Mouse (Mus musculus): ENCODE data around the gene Qprt. TPM values are rescaled to one million over a fixed set of nuclear protein-coding genes. Genes with fewer than 3 reads are reported as not detected.

The Qprt gene
- 1 to 10 TPM; 5.4 to 7.0 TPM for total RNA-seq (2023)

GRCm38 (mm10) chr7:127121911-127122270, at the start of gene Qprt:
Gene Qprt, minus strand, starts transcription at chr7:127122226.

GRCm38 (mm10) chr7:127137262-127138017, 15.4 kb upstream of the Qprt start, which contains the start of gene Spn:
Gene Spn, minus strand, starts transcription at chr7:127137823.

GRCm38 (mm10) chr7:127091114-127091896, 30.7 kb downstream of the Qprt start, which contains the start of gene AI467606:
Gene AI467606, plus strand, starts transcription at chr7:127091359.

GRCm38 (mm10) chr7:127087278-127088010, 34.6 kb downstream of the Qprt start, which contains the start of gene Zg16:
Gene Zg16, minus strand, starts transcription at chr7:127087328.

Other genes starting within 250 kb of the Qprt start
- 10 to 100 TPM; 72.6 to 75.0 TPM for gene Taok2, start 237.5 kb downstream of the Qprt start, total RNA-seq (2023)
- 10 to 100 TPM; 42.6 to 49.2 TPM for gene Tmem219, start 199.3 kb downstream of the Qprt start, total RNA-seq (2023)
- gene Kctd13, start 193.3 kb downstream of the Qprt start, total RNA-seq (2023), result 10 to 100 TPM; 15.5 to 18.1 TPM
- gene Asphd1, start 172.6 kb downstream of the Qprt start, total RNA-seq (2023), result not detected
- 1 to 10 TPM in 1 of 2 experiments, under 1 TPM in 1; 0.96 to 2.1 TPM for gene Sez6l2, start 171.7 kb downstream of the Qprt start, total RNA-seq (2023)
- gene Cdipt, start 146.3 kb downstream of the Qprt start, total RNA-seq (2023), result 10 to 100 TPM; 65.6 to 77.0 TPM
- 1 to 10 TPM; 1.3 to 2.5 TPM for gene Cdiptos, start 146.1 kb downstream of the Qprt start, total RNA-seq (2023)
- 10 to 100 TPM; 41.8 to 47.1 TPM for gene Mvp, start 107.6 kb downstream of the Qprt start, total RNA-seq (2023)
- gene Pagr1b, start 105.7 kb downstream of the Qprt start, total RNA-seq (2023), result 1 to 10 TPM in 1 of 2 experiments, not detected in 1; 8.7 TPM
- 10 to 100 TPM in 1 of 2 experiments, not detected in 1; 11.2 TPM for gene Pagr1a, start 104.9 kb downstream of the Qprt start, total RNA-seq (2023)
- gene Gm42742, start 101.1 kb downstream of the Qprt start, total RNA-seq (2023), result 10 to 100 TPM; 23.6 to 31.0 TPM
- under 1 TPM in 1 of 2 experiments, not detected in 1; 0.61 TPM for gene Prrt2, start 101.0 kb downstream of the Qprt start, total RNA-seq (2023)
- 100 to 1,000 TPM; 177 to 194 TPM for gene Maz, start 95.2 kb downstream of the Qprt start, total RNA-seq (2023)
- 10 to 100 TPM; 78.1 to 84.3 TPM for gene Kif22, start 79.8 kb downstream of the Qprt start, total RNA-seq (2023)
- gene Zg16, start 34.9 kb downstream of the Qprt start, total RNA-seq (2023), result 1 to 10 TPM; 1.1 to 1.9 TPM
- gene AI467606, start 30.9 kb downstream of the Qprt start, total RNA-seq (2023), result 100 to 1,000 TPM; 125 to 140 TPM
- 100 to 1,000 TPM; 133 to 135 TPM for gene Spn, start 15.6 kb upstream of the Qprt start, total RNA-seq (2023)
- 10 to 100 TPM; 50.1 to 54.2 TPM for gene Cd2bp2, start 73.8 kb upstream of the Qprt start, total RNA-seq (2023)
- gene Tbc1d10b, start 86.2 kb upstream of the Qprt start, total RNA-seq (2023), result 100 to 1,000 TPM; 118 to 135 TPM
- gene Mylpf, start 86.7 kb upstream of the Qprt start, total RNA-seq (2023), result 10 to 100 TPM in 1 of 2 experiments, 1 to 10 TPM in 1; 8.1 to 11.2 TPM
- gene Zfp553, start 110.8 kb upstream of the Qprt start, total RNA-seq (2023), result 1 to 10 TPM; 4.3 TPM
- 100 to 1,000 TPM in 1 of 2 experiments, 10 to 100 TPM in 1; 96.1 to 105 TPM for gene Sept1, start 110.9 kb upstream of the Qprt start, total RNA-seq (2023)
- gene Zfp771, start 122.0 kb upstream of the Qprt start, total RNA-seq (2023), result 1 to 10 TPM; 4.2 to 7.3 TPM
- 10 to 100 TPM; 21.8 to 27.9 TPM for gene Dctpp1, start 138.5 kb upstream of the Qprt start, total RNA-seq (2023)
- 100 to 1,000 TPM; 117 to 125 TPM for gene Sephs2, start 151.8 kb upstream of the Qprt start, total RNA-seq (2023)
- gene Itgal, start 174.0 kb upstream of the Qprt start, total RNA-seq (2023), result 100 to 1,000 TPM; 190 to 234 TPM
- 1 to 10 TPM; 9.1 to 9.6 TPM for gene Zfp768, start 223.4 kb upstream of the Qprt start, total RNA-seq (2023)

All from neutrophil, adult 83 days (primary cell).